Mouse (Mus musculus) brain, embryonic 18.5 days (tissue): ENCODE data around the gene Lfng.

Source experiments
- DNase-seq: peaks from one replicate; pipeline ENCODE4 v3.0.0-alpha.2; 2012; ENCODE audit warnings: low read depth, low spot score

Gene Lfng

GRCm38 (mm10) chr5:140639312-140639711, 32.2 kb downstream of the Lfng start:
- no peak for DNase-seq

DNA sequence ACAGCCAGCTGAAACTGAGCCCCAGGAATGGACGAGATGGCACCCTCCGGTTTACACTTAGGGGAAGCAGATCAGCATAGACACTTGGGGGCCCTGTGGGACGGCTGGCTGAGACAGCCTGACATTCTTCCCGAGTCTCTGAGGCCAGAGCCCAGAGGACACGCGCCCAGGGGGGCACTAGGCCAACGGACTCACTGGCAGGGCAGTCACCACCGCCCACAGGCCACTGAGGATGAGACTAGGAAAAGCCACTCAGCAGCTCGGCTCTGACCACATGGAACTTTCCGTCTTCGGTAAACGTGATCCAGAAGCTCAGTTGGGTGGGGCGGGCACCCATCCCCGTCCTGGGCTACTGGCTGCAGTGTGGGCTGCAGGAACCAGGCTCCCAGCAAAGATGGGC, 32.8 kb downstream of the Lfng start:
- DNase-seq: no peak

DNA sequence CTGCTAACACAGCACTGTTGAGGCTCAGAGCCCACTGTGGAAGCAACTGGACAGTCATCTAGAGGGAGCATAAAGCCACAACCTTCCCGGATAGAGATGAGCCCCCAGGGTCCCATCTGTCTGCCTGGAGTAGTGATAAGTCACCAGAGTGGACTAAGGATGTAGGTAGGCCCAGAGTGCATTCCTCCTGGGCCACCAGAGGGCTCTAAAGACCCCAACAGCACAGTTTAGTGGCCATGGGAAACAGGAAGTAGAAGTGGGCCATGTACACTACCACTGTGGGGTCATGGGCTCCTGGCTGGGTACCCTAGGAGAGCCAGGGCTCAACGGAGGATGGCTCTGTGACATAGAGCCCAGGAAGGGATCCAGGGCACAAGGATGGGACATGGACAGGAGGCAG, 33.7 kb downstream of the Lfng start:
- no peak for DNase-seq

- DNase-seq: no peak
These were observed 34.3 kb downstream of the Lfng start for GRCm38 (mm10) chr5:140641254-140641928.

DNA sequence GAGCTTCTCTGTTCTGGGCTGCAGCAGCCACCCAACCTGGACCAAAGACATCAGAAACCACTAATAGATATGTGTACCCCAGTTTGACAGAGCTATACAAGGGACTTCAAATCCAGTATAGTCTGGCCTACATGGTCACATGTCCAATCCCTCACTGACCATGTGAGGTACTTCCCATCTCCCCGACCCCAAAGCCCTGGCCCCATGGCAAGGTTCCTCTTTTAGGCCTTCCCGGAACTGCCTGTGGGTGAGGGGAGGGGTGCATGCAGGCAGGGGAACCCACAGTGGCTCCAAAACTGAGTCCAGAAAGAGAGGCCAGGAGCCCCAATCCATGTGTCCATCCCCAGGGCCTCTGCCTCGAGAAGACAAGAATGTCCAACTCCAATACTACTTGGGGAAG, 35.0 kb downstream of the Lfng start:
- no peak for DNase-seq

- DNase-seq: no peak
These were observed 37.1 kb downstream of the Lfng start for GRCm38 (mm10) chr5:140644263-140644662.

GRCm38 (mm10) chr5:140644702-140645201, 37.6 kb downstream of the Lfng start:
- DNase-seq: no peak

DNA sequence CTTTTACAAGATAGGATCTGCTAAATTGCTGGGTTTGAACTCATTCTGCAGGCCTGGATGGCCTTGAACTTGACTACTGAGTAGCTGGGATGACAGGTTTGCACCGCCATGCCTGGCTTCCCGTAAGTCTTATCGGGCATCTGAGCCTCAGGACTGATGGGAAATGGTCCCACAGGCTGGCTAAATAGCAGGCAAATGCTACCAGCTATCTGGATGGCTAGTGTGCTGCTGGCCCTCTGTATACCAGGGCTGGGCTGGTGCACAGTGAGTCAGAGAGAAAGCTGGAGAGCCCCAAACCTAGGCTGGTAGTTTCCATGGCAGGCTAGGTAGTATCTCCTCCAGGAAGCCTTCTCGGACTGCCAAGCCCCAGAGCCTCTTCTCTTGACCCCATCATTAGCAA, 38.3 kb downstream of the Lfng start:
- no peak for DNase-seq

- no peak for DNase-seq
These were observed 39.1 kb downstream of the Lfng start for GRCm38 (mm10) chr5:140646171-140646570.

- no peak for DNase-seq
These were observed 40.1 kb downstream of the Lfng start for GRCm38 (mm10) chr5:140647031-140647760.

GRCm38 (mm10) chr5:140647821-140648518, 40.9 kb downstream of the Lfng start:
- no peak for DNase-seq

GRCm38 (mm10) chr5:140648519-140649100, 41.5 kb downstream of the Lfng start, which contains the start of gene Ttyh3:
TSS of gene Ttyh3 (minus strand) at chr5:140649031.
- no peak for DNase-seq

DNA sequence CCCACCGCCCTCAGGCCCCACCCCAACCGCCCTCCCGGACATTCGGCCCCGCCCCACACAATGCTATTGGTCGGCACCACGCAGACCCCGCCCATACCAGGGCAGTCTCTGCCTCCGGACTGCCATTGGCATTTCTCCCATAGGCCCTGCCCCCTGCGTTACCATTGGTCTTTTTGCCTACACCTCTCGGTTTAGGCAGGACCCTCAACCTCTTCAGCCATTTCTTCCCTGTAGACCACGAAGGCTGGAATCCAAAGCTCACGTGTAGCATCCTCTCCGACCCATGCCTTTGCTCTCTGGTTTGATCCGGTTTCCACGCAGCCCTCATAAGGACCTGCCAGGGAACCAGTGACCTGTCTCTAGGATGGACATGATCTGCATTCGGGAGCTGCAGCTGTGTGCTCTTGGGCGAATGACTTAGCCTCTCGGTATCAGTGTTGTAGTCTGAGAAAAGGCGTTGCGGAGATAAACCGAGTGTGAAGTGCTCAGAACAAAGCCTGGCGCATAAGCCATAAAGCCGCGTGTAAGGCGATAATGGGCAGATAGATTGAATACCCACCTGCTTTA, 42.1 kb downstream of the Lfng start:
- DNase-seq: peak; percentile 96

DNA sequence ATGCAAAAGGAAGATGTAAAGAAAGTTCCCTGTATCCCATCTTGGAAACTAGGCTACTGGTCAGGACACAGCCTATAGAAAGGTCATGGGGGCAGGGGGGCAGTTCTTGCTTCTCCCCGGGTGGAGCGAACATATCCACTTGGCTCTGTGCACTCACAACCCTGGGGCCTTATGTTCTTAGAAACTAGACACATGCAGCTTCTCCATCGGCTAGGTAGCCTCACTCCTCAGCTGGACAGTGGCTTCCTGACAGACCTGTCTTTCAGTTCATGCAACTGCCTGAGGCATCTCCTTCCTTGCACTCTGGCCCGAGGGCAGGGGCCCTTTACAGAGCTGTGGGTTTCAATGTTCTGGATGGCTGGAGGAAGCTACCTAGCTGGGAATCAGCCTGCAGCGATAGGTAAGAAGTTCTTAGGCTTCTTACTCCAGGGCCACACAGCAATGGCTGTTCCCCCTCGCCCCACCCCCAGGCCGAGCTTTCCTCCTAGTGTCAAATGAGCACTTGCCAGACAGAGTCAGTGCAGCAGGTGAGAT, 42.8 kb downstream of the Lfng start:
- DNase-seq: no peak

DNA sequence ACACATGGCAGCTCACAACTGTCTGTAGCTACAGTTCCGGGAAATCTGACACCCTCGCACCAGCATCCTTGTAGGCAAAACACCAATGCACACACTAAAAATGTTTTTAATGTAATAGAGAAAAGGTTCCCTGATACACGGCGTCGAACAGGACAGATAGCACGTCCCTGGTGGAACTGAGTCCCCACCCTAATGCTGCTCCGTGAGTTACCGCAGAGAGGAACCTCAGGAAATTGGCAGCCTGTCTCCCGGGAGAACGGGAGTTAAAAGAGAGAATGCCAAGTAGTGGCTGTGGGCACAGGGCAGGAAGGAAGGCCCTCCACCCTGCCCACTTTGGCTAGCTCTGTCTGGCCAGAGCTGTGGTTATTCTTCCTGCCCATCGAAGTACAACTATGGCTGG, 44.1 kb downstream of the Lfng start:
- DNase-seq: no peak

GRCm38 (mm10) chr5:140652587-140652986, 45.5 kb downstream of the Lfng start:
- no peak for DNase-seq

DNA sequence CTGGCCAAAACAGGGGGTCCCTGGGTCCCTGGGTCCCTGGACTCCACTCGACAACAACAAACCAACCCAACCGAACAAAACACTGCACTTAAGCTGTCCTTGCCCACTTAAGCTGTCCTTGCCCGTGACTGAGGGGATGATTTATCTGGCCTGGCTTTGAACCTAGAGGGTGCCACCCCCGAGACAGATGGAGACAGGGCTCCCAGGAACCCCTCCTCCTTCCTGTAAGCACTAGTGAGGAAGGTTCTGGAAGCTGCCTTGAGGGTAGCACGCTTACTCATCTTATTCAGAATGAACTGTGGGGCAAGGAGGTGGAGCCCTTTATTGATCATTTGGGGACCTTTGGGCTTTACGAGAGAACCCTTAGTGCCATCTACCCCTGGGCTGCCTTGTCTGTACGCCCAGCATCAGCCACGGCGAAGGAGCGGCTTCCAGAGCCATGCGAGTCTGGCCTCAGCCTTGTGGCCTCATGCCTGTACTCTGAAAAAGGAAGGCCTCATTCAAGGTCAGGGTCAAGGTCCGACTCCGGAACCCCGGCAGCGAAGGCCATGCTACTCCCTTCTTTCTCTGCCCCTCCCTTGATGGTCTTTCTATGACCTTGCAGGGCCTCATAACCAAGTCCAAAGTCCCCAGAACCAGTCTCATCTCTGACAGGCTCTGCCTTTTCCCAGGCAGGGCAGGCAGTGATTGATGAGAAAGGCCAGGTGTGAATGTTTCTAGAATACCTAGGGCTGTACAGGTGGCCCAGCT, 47.2 kb downstream of the Lfng start:
- no peak for DNase-seq

DNA sequence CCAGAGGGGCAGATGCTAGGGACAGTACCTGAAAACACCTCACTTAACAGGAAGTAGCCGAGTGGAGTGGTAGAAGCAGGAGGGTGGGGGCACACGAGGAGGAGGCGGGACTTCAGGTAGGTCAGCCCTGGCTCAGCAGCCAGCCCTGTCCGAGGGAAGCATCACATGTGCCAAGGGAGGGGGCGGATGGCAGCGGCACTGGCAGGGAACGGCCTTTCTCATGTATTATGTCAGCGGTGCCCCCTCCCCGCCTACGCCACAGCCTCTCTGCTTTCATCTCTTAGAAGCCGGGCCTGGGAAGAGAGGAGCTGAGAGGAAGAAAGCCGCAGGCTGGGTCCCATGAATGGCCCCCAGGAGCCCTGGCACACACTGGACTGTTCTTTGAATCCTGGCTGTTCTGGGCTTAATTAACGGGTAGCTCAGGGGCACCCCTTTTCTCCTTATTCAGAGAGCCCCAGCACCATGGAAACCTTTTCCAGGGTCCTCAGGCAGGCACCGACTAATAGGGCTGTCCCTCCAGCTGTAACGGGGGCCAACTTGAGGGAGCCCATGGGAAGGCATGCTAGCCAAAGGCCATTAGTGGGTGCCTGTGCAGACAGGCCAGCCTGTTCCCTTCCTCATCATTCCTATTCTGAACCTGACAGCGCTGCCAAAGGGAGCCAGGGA, 52.6 kb downstream of the Lfng start:
- DNase-seq: peak; percentile 70

DNA sequence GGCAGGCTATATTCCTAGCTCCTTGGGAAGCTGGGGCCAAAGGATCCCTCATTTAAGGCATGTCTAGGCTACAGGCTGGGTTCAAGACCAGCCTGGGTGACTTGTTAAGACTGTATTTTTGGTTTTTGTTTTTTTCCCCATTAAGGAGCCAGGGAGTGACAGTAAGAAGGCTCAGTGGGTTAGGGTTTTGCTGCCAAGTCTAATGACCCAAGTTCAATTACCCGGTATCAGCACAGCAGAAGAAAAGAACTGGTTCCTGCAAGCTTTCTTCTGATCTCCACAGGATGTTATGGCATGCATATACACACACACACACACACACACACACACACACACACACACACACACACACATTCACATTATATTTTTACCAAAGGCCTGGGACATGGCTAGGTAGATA, 53.3 kb downstream of the Lfng start:
- no peak for DNase-seq

- DNase-seq: no peak
These were observed 54.3 kb downstream of the Lfng start for GRCm38 (mm10) chr5:140661427-140661826.
